Mouse (Mus musculus) neural tube, embryonic 12.5 days (tissue): ENCODE measurements around the gene Elf4. TPM values are rescaled to one million over a fixed set of nuclear protein-coding genes. Genes with fewer than 3 reads are reported as not detected.

ENCODE experiments used
- ATAC-seq: fragments of 200-750 bp; cut with Nextera tagmentation; 2 replicates; pipeline ENCODE4 v1.8.0; 2017; ENCODE audit warnings: low read depth, mild to moderate bottlenecking, moderate TSS enrichment, moderate library complexity; ENCODE audit not compliant: low FRiP score
- H3K27ac ChIP-seq: fragments of 300-500 bp; sonication (generic); 2 replicates; pipeline ENCODE4 v1.5.1; 2016
- H3K27me3 ChIP-seq: fragments of 300-500 bp; sonication (generic); replicated peaks from 2 replicates; pipeline ENCODE4 v1.6.1; 2016; ENCODE audit warnings: mild to moderate bottlenecking
- H3K36me3 ChIP-seq: fragments of 300-500 bp; sonication (generic); 2 replicates; pipeline ENCODE4 v1.6.1; 2016; ENCODE audit warnings: mild to moderate bottlenecking
- H3K4me1 ChIP-seq: fragments of 300-500 bp; sonication (generic); 2 replicates; pipeline ENCODE4 v1.6.1; 2016
- H3K4me2 ChIP-seq: fragments of 300-500 bp; sonication (generic); replicated peaks from 2 replicates; pipeline ENCODE4 v1.6.1; 2016; ENCODE audit warnings: mild to moderate bottlenecking
- H3K4me3 ChIP-seq: fragments of 300-500 bp; sonication (generic); 2 replicates; pipeline ENCODE4 v1.5.1; 2016
- H3K9ac ChIP-seq: fragments of 300-500 bp; sonication (generic); 2 replicates; pipeline ENCODE4 v1.6.1; 2016; ENCODE audit warnings: mild to moderate bottlenecking
- H3K9me3 ChIP-seq: fragments of 300-500 bp; sonication (generic); 2 replicates; pipeline ENCODE4 v1.6.1; 2016; ENCODE audit warnings: mild to moderate bottlenecking
- WGBS: fragments of 180-500 bp; shearing (Covaris S2); methylation state at CpG from one replicate; pipeline ENCODE4 v1.1.7; 2016; 5-methylcytosine and 5-hydroxymethylcytosine counted together
- polyA plus RNA-seq: library from polyadenylated mRNA; unstranded; fragments of >200 nt; fragmentation: Nextera tagmentation; extraction: Ambion mirVana; gene quantifications from 2 replicates; pipeline ENCODE4 v1.2.1, GENCODE M21; 2016

Gene Elf4
- polyA plus RNA-seq, 1 experiment from 2014 or later: 1.3 TPM

GRCm38 (mm10) chrX:48410388-48410776 lies 52.5 kb downstream of the Elf4 start:
- 20% methylated on average over 7 of the region's 7 CpGs for WGBS
- Histone ChIP-seq H3K4me2 (peak overlapping the region; percentile 53), H3K36me3 (no peaks in the 10 kb centered on the region), H3K4me3 (no peak overlapping the region), H3K27ac (no peak overlapping the region), H3K9me3 (no peaks in the 10 kb centered on the region), H3K27me3 (no peaks in the 10 kb centered on the region), H3K4me1 (no peaks in the 10 kb centered on the region), H3K9ac (no peak overlapping the region)
- ATAC-seq: peak; percentile 19; the same call in 1 of the 2 replicates

- H3K4me1 ChIP-seq: no peaks in the 10 kb centered on the region
- 13% methylated on average over 35 of the region's 36 CpGs for WGBS
- H3K4me2 ChIP-seq: peak overlapping the region; percentile 53
- H3K9ac ChIP-seq: no peak overlapping the region
- peak overlapping the region; percentile 37 for H3K4me3 ChIP-seq
- no peaks in the 10 kb centered on the region for H3K9me3 ChIP-seq
- no peaks in the 10 kb centered on the region for H3K27me3 ChIP-seq
- ATAC-seq: peak; percentile 88
- H3K36me3 ChIP-seq: no peaks in the 10 kb centered on the region
- H3K27ac ChIP-seq: no peak overlapping the region
These were observed 53.1 kb downstream of the Elf4 start for GRCm38 (mm10) chrX:48409611-48410387.

- Histone ChIP-seq H3K9me3 (no peaks in the 10 kb centered on the region), H3K4me1 (no peaks in the 10 kb centered on the region), H3K4me3 (no peak overlapping the region), H3K27me3 (no peaks in the 10 kb centered on the region), H3K36me3 (peaks cover 30% of the 10 kb centered on the region), H3K4me2 (no peak overlapping the region), H3K27ac (no peak overlapping the region), H3K9ac (no peak overlapping the region)
- 50% methylated on average over 3 of the region's 3 CpGs for WGBS
- no peak for ATAC-seq
These were observed 57.8 kb downstream of the Elf4 start for GRCm38 (mm10) chrX:48405141-48405540.

- Histone ChIP-seq H3K27ac (no peak overlapping the region), H3K9me3 (no peaks in the 10 kb centered on the region), H3K36me3 (peaks cover 30% of the 10 kb centered on the region), H3K4me3 (no peak overlapping the region), H3K27me3 (no peaks in the 10 kb centered on the region), H3K9ac (no peak overlapping the region), H3K4me1 (no peaks in the 10 kb centered on the region), H3K4me2 (no peak overlapping the region)
- WGBS: 88% methylated on average over 4 of the region's 4 CpGs
- ATAC-seq: no peak
These were observed 62.9 kb downstream of the Elf4 start for GRCm38 (mm10) chrX:48399994-48400393.

- H3K9me3 ChIP-seq: no peaks in the 10 kb centered on the region
These were observed 73.6 kb downstream of the Elf4 start for GRCm38 (mm10) chrX:48389380-48389779.

GRCm38 (mm10) chrX:48385927-48386326 lies 77.0 kb downstream of the Elf4 start:
- Histone ChIP-seq H3K27ac (no peak overlapping the region), H3K4me1 (no peaks in the 10 kb centered on the region), H3K9ac (no peak overlapping the region), H3K36me3 (peaks cover 5% of the 10 kb centered on the region), H3K27me3 (no peaks in the 10 kb centered on the region), H3K4me3 (no peak overlapping the region), H3K4me2 (no peak overlapping the region), H3K9me3 (no peaks in the 10 kb centered on the region)
- ATAC-seq: peak; percentile 79
- 50% methylated on average over 4 of the region's 4 CpGs for WGBS

More at GRCm38 (mm10) chrX:48389380-48389779, 73.6 kb downstream of the Elf4 start:
- no peak overlapping the region for H3K27ac ChIP-seq
- no peaks in the 10 kb centered on the region for H3K27me3 ChIP-seq
- 90% methylated on average over 6 of the region's 6 CpGs for WGBS
- H3K4me3 ChIP-seq: no peak overlapping the region
- no peak overlapping the region for H3K4me2 ChIP-seq
- H3K36me3 ChIP-seq: peaks cover 27% of the 10 kb centered on the region
- no peaks in the 10 kb centered on the region for H3K4me1 ChIP-seq
- H3K9ac ChIP-seq: no peak overlapping the region
- no peak for ATAC-seq

- ATAC-seq: no peak
- Histone ChIP-seq H3K4me3 (no peak overlapping the region), H3K9ac (no peak overlapping the region), H3K4me1 (no peaks in the 10 kb centered on the region), H3K9me3 (no peaks in the 10 kb centered on the region), H3K4me2 (no peak overlapping the region), H3K27ac (no peak overlapping the region), H3K27me3 (no peaks in the 10 kb centered on the region), H3K36me3 (peaks cover 6% of the 10 kb centered on the region)
- 53% methylated on average over 7 of the region's 7 CpGs for WGBS
These were observed 79.3 kb downstream of the Elf4 start for GRCm38 (mm10) chrX:48383643-48384042.

GRCm38 (mm10) chrX:48367841-48368240 lies 95.1 kb downstream of the Elf4 start:
- Histone ChIP-seq H3K4me2 (no peak overlapping the region), H3K36me3 (peaks cover 30% of the 10 kb centered on the region), H3K27ac (no peak overlapping the region), H3K4me1 (no peaks in the 10 kb centered on the region), H3K27me3 (no peaks in the 10 kb centered on the region), H3K4me3 (no peak overlapping the region), H3K9ac (no peak overlapping the region), H3K9me3 (no peaks in the 10 kb centered on the region)
- WGBS: 88% methylated on average over 9 of the region's 9 CpGs
- no peak for ATAC-seq

GRCm38 (mm10) chrX:48365836-48366577 lies 96.9 kb downstream of the Elf4 start:
- H3K4me3 ChIP-seq: no peak overlapping the region
- H3K9ac ChIP-seq: no peak overlapping the region
- H3K36me3 ChIP-seq: peaks cover 27% of the 10 kb centered on the region
- H3K9me3 ChIP-seq: no peaks in the 10 kb centered on the region
- no peaks in the 10 kb centered on the region for H3K4me1 ChIP-seq
- 39% methylated on average over 15 of the region's 15 CpGs for WGBS
- H3K27me3 ChIP-seq: no peaks in the 10 kb centered on the region
- H3K4me2 ChIP-seq: peak overlapping the region; percentile 30
- H3K27ac ChIP-seq: no peak overlapping the region
- ATAC-seq: peak; percentile 48; the same call in 1 of the 2 replicates

Other genes with a start within 250 kb of the Elf4 start
- gene Utp14a, start 206.3 kb downstream of the Elf4 start, polyA plus RNA-seq: 18.3 and 21.0 TPM in 2 replicates
- 5.4 and 5.9 TPM in 2 replicates for gene Bcorl1, start 121.8 kb downstream of the Elf4 start, polyA plus RNA-seq
- gene Aifm1, start 50.4 kb upstream of the Elf4 start, polyA plus RNA-seq: 56.0 and 58.8 TPM in 2 replicates
- 48.7 and 53.6 TPM in 2 replicates for gene Rab33a, start 56.2 kb upstream of the Elf4 start, polyA plus RNA-seq
- gene Zfp280c, start 131.4 kb upstream of the Elf4 start, polyA plus RNA-seq: 14.2 and 16.4 TPM in 2 replicates
- gene Slc25a14, start 160.3 kb upstream of the Elf4 start, polyA plus RNA-seq: 29.4 and 32.6 TPM in 2 replicates
- 0.11 and 0.19 TPM in 2 replicates for gene Gpr119, start 211.3 kb upstream of the Elf4 start, polyA plus RNA-seq
- 17.3 and 23.8 TPM in 2 replicates for gene Rbmx2, start 231.9 kb upstream of the Elf4 start, polyA plus RNA-seq